Mouse (Mus musculus) MEL (cell line): ENCODE data around the gene Gpr61. TPM values are rescaled to one million over a fixed set of nuclear protein-coding genes. Genes with fewer than 3 reads are reported as not detected.

Experiments
- DNase-seq: peaks from one replicate; pipeline ENCODE4 v3.0.0; 2011; ENCODE audit warnings: low read depth, low spot score
- H3K27ac ChIP-seq: 2 replicates; pipeline ENCODE4 v1.5.1; 2012; ENCODE audit warnings: low read depth, mild to moderate bottlenecking, control low read depth, low read length, moderate library complexity; ENCODE audit not compliant: control insufficient read depth
- H3K27me3 ChIP-seq, 2 experiments: fragments of 150-350 bp in 1 of 2; sonication (generic) in 1 of 2; 2 replicates each; pipeline ENCODE4 v1.6.1; 2012; ENCODE audit warnings: low read length in 2 of 2, mild to moderate bottlenecking in 2 of 2, improper control_type of control experiment in 1 of 2, moderate library complexity in 1 of 2; ENCODE audit not compliant: insufficient read depth in 2 of 2, control insufficient read depth in 1 of 2
- H3K36me3 ChIP-seq, 2 experiments: 2 replicates each; pipeline ENCODE4 v1.6.1; 2012 to 2014; ENCODE audit warnings: low read length in 2 of 2, improper control_type of control experiment in 1 of 2, inconsistent platforms in 1 of 2, mild to moderate bottlenecking in 1 of 2; ENCODE audit not compliant: insufficient read depth in 2 of 2, control insufficient read depth in 1 of 2
- H3K4me1 ChIP-seq, 2 experiments: fragments of 150-350 bp in 1 of 2; sonication (generic) in 1 of 2; 2 replicates each; pipeline ENCODE4 v1.6.1; 2012; ENCODE audit warnings: low read length in 2 of 2, improper control_type of control experiment in 1 of 2, mild to moderate bottlenecking in 1 of 2; ENCODE audit not compliant: insufficient read depth in 2 of 2, control insufficient read depth in 1 of 2
- H3K4me3 ChIP-seq, 2 experiments: fragments of 150-350 bp in 1 of 2; sonication (generic) in 1 of 2; 2 replicates each; pipeline ENCODE4 v1.5.1; 2012; ENCODE audit warnings: low read depth in 2 of 2, low read length in 2 of 2, mild to moderate bottlenecking in 2 of 2, moderate library complexity in 2 of 2, control low read depth in 1 of 2, improper control_type of control experiment in 1 of 2; ENCODE audit not compliant: control insufficient read depth in 1 of 2, insufficient read depth in 1 of 2
- H3K79me2 ChIP-seq: 2 replicates; pipeline ENCODE4 v1.6.1; 2012; ENCODE audit warnings: mild to moderate bottlenecking, low read length, moderate library complexity; ENCODE audit not compliant: control insufficient read depth, poor library complexity, insufficient read depth
- H3K9ac ChIP-seq: 2 replicates; pipeline ENCODE4 v1.6.1; 2012; ENCODE audit warnings: low read depth, mild to moderate bottlenecking, control low read depth, low read length, moderate library complexity; ENCODE audit not compliant: control insufficient read depth, poor library complexity, severe bottlenecking
- H3K9me3 ChIP-seq: fragments of 150-350 bp; sonication (generic); replicated peaks from 2 replicates; pipeline ENCODE4 v1.6.1; 2012; ENCODE audit warnings: mild to moderate bottlenecking, low read length, improper control_type of control experiment, moderate library complexity; ENCODE audit not compliant: insufficient read depth
- CHD1 ChIP-seq: IDR thresholded peaks from 2 replicates; pipeline ENCODE4 v1.6.1; 2012; ENCODE audit warnings: low read depth, mild to moderate bottlenecking, inconsistent platforms, low read length, improper control_type of control experiment
- ETS1 ChIP-seq: IDR thresholded peaks from 2 replicates; pipeline ENCODE4 v1.6.1; 2012; ENCODE audit warnings: low read depth, mild to moderate bottlenecking, inconsistent platforms, low read length, improper control_type of control experiment, moderate library complexity
- HCFC1 ChIP-seq: IDR thresholded peaks from 2 replicates; pipeline ENCODE4 v1.6.1; 2012; ENCODE audit warnings: low read depth, mild to moderate bottlenecking, inconsistent platforms, low read length, improper control_type of control experiment, moderate library complexity
- JUND ChIP-seq: IDR thresholded peaks from 2 replicates; pipeline ENCODE4 v1.6.1; 2011; ENCODE audit warnings: low read depth, mild to moderate bottlenecking, improper control_type of control experiment, low read length
- MAFK ChIP-seq: IDR thresholded peaks from 2 replicates; pipeline ENCODE4 v1.6.1; 2011; ENCODE audit warnings: low read depth, mild to moderate bottlenecking, low read length, improper control_type of control experiment, borderline replicate concordance
- MEF2A ChIP-seq: IDR thresholded peaks from 2 replicates; pipeline ENCODE4 v1.6.1; 2014; ENCODE audit warnings: low read depth, mild to moderate bottlenecking, inconsistent platforms, low read length, improper control_type of control experiment; ENCODE audit not compliant: poor library complexity, insufficient replicate concordance, severe bottlenecking; ENCODE audit errors: extremely low read depth
- MYB ChIP-seq: IDR thresholded peaks from 2 replicates; pipeline ENCODE4 v1.6.1; 2011; ENCODE audit warnings: mild to moderate bottlenecking, low read depth, low read length, improper control_type of control experiment
- MYC ChIP-seq: IDR thresholded peaks from 2 replicates; pipeline ENCODE4 v1.6.1; 2011; ENCODE audit warnings: low read depth, mild to moderate bottlenecking, low read length, improper control_type of control experiment, moderate library complexity
- NRF1 ChIP-seq: IDR thresholded peaks from 2 replicates; pipeline ENCODE4 v1.6.1; 2014; ENCODE audit warnings: low read depth, mild to moderate bottlenecking, inconsistent platforms, low read length, improper control_type of control experiment, moderate library complexity; ENCODE audit not compliant: poor library complexity, insufficient read depth, severe bottlenecking
- POLR2A ChIP-seq, 2 experiments: IDR thresholded peaks; 2 replicates each; pipeline ENCODE4 v1.6.1; 2011 to 2012; ENCODE audit warnings: low read length in 2 of 2, mild to moderate bottlenecking in 2 of 2, control low read depth in 1 of 2, improper control_type of control experiment in 1 of 2, low read depth in 1 of 2, moderate library complexity in 1 of 2; ENCODE audit not compliant: control insufficient read depth in 1 of 2, insufficient read depth in 1 of 2, poor library complexity in 1 of 2
- POLR2AphosphoS2 ChIP-seq: IDR thresholded peaks from 2 replicates; pipeline ENCODE4 v1.6.1; 2011; ENCODE audit warnings: low read length, improper control_type of control experiment
- POLR2AphosphoS5 ChIP-seq: IDR thresholded peaks from 2 replicates; pipeline ENCODE4 v1.6.1; 2012; ENCODE audit warnings: low read depth, borderline replicate concordance, mild to moderate bottlenecking, inconsistent platforms, low read length, moderate library complexity, mixed read lengths
- RAD21 ChIP-seq: IDR thresholded peaks from 2 replicates; pipeline ENCODE4 v1.6.1; 2011; ENCODE audit warnings: mild to moderate bottlenecking, low read depth, low read length, improper control_type of control experiment
- SIN3A ChIP-seq: IDR thresholded peaks from 2 replicates; pipeline ENCODE4 v1.6.1; 2012; ENCODE audit warnings: low read length, improper control_type of control experiment, inconsistent platforms
- SMC3 ChIP-seq: IDR thresholded peaks from 2 replicates; pipeline ENCODE4 v1.6.1; 2011; ENCODE audit warnings: low read depth, low read length, improper control_type of control experiment
- TBP ChIP-seq: IDR thresholded peaks from 2 replicates; pipeline ENCODE4 v1.8.0; 2011; ENCODE audit warnings: low read depth, low read length, improper control_type of control experiment
- TCF12 ChIP-seq: IDR thresholded peaks from 2 replicates; pipeline ENCODE4 v1.6.1; 2014; ENCODE audit warnings: low read depth, mild to moderate bottlenecking, inconsistent platforms, low read length, improper control_type of control experiment, moderate library complexity
- USF1 ChIP-seq: IDR thresholded peaks from 2 replicates; pipeline ENCODE4 v1.6.1; 2014; ENCODE audit warnings: low read depth, mild to moderate bottlenecking, inconsistent platforms, low read length, improper control_type of control experiment, moderate library complexity
- USF2 ChIP-seq, 2 experiments: IDR thresholded peaks; 2 replicates each; pipeline ENCODE4 v1.6.1; 2011 to 2012; ENCODE audit warnings: improper control_type of control experiment in 2 of 2, low read length in 2 of 2, borderline replicate concordance in 1 of 2, inconsistent platforms in 1 of 2, low read depth in 1 of 2, mild to moderate bottlenecking in 1 of 2; ENCODE audit not compliant: insufficient read depth in 1 of 2
- ZKSCAN1 ChIP-seq: IDR thresholded peaks from 2 replicates; pipeline ENCODE4 v1.6.1; 2012; ENCODE audit warnings: low read depth, mild to moderate bottlenecking, inconsistent platforms, low read length, improper control_type of control experiment, moderate library complexity
- ZMIZ1 ChIP-seq: IDR thresholded peaks from 2 replicates; pipeline ENCODE4 v1.6.1; 2012; ENCODE audit warnings: low read depth, mild to moderate bottlenecking, inconsistent platforms, low read length, improper control_type of control experiment, moderate library complexity
- polyA plus RNA-seq, 2 experiments: library from polyadenylated mRNA; stranded (reverse) in 1 of 2; unstranded in 1 of 2; fragments of >175 nt in 1 of 2; fragments of >200 nt in 1 of 2; gene quantifications; 2 replicates each; pipeline versions ENCODE4 v1.2.1 to v1.2.4; 2012; ENCODE audit warnings: low replicate concordance in 2 of 2, low read depth in 1 of 2; ENCODE audit not compliant: insufficient read length in 2 of 2, insufficient read depth in 1 of 2, missing spikeins in 1 of 2
- total RNA-seq: library from RNA; depleted of rRNA; stranded (reverse); fragments of 300-350 nt; gene quantifications from 2 replicates; pipeline ENCODE4 v1.2.3, GENCODE M21; 2012

The Gpr61 gene
- total and polyA plus RNA-seq, 3 experiments = 0.04 to 0.07 TPM; not detected in 1

GRCm38 (mm10) chr3:108105281-108105680, 49.4 kb downstream of the Gpr61 start (continued):
- TF ChIP-seq MEF2A (no peak), HCFC1 (no peak), MYB (no peak), SIN3A (no peak), ZKSCAN1 (no peak), POLR2AphosphoS2 (no peak), CHD1 (no peak), MAFK (no peak), USF1 (no peak), SMC3 (0 out of 2 replicates have a peak, but pooled peaks have one; percentile 13)

GRCm38 (mm10) chr3:108102075-108102474, 52.6 kb downstream of the Gpr61 start:
- no peak overlapping the region for H3K27ac ChIP-seq
- no peaks in the 10 kb centered on the region for H3K79me2 ChIP-seq
- peaks cover 17 to 19% of the 10 kb centered on the region in 2 experiments for H3K4me1 ChIP-seq
- no peak overlapping the region for H3K9ac ChIP-seq
- no peaks in the 10 kb centered on the region for H3K9me3 ChIP-seq
- H3K36me3 ChIP-seq = peaks cover 7 to 25% of the 10 kb centered on the region in 2 experiments
- TF ChIP-seq TBP (no peak), USF2 (IDR thresholded peaks at IDR 0.05; ENCODE audit: borderline replicate concordance in 1 of 2, insufficient read depth in 1 of 2, low read depth in 1 of 2, low read length in 2 of 2) (no peak), ETS1 (no peak), MYB (no peak), POLR2A (IDR thresholded peaks at IDR 0.05; ENCODE audit: control insufficient read depth in 1 of 2, insufficient read depth in 1 of 2, low read depth in 1 of 2, low read length in 2 of 2, poor library complexity in 1 of 2) (no peak), POLR2AphosphoS5 (no peak), USF1 (no peak), MYC (no peak), TCF12 (no peak), ZMIZ1 (no peak), JUND (no peak), NRF1 (no peak), RAD21 (no peak)
- H3K27me3 ChIP-seq = no peaks in the 10 kb centered on the region
- no peak for DNase-seq
- no peak overlapping the region for H3K4me3 ChIP-seq
